Mouse (Mus musculus): ENCODE results near the gene Ltbr. TPM values are rescaled to one million over a fixed set of nuclear protein-coding genes. Genes with fewer than 3 reads are reported as not detected.

Ltbr gene
- total and polyA plus RNA-seq, 3 experiments, result 47.6 to 64.2 TPM; not detected in 1

DNA sequence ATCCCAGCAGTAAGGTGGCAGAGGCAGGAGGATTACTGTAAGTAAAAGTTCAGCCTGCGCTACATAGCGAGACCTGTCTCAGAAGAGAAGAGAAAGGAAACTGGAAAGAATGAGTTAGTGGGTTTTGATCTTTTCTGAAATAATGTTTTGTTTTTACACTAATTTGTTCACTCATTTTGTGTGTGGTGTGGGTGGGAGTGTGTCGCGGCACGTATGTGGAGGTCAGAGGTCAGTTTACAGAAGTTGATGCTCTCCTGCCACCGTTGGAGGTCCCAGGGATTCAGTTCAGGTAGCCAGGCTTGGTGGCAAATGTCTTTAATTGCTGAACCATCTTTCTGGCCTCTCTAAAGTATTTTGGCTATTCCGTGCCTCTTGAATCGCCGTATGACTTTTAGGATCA lies 49.5 kb downstream of the Ltbr start:
- no peak for TF ChIP-seq ETS1 (IDR thresholded peaks at IDR 0.05; ENCODE audit: low read depth, low read length)
- TF ChIP-seq ZNF384 (IDR thresholded peaks at IDR 0.05; ENCODE audit: low read depth, low read length), result no peak
- TF ChIP-seq UBTF (IDR thresholded peaks at IDR 0.05; ENCODE audit: borderline replicate concordance, insufficient read depth, low read depth, low read length), result no peak
- TF ChIP-seq CHD1 (IDR thresholded peaks at IDR 0.05; ENCODE audit: low read depth, low read length), result no peak
- TF ChIP-seq POLR2A (IDR thresholded peaks at IDR 0.05; ENCODE audit: control insufficient read depth in 1 of 2, insufficient read depth in 1 of 2, low read depth in 1 of 2, low read length in 2 of 2, poor library complexity in 1 of 2), result no peak
- no peak for TF ChIP-seq USF1 (IDR thresholded peaks at IDR 0.05; ENCODE audit: low read depth, low read length)

DNA sequence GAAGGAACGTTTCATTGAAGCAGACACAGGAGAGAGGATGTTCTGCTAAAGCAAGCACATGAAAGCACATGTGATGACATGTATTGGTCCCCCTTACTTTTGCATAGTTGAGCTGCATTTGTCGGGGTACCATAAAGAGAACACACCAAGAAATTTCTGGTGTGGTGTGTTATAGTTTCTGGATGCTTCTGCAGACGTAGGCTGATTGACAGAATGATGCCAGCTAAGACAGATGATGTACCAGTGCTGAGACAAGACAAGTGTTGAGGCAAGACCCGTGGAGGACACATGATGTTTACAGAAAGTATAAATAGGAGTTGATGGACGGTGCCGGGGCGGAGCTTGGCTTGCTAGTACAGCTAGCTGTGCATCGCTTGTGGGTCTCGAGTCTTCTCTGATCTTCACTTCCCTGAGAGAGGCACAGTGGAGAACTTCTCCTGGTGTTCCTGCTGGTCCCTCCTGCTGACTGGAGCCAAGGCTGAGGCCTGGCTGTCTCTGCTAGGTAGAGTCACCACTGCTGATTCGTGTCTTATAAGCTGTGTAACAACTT lies 53.6 kb downstream of the Ltbr start:
- H3K4me3 ChIP-seq (ENCODE audit: control insufficient read depth in 1 of 2, insufficient read depth in 1 of 2, low read depth in 2 of 2, low read length in 2 of 2), result no peak overlapping the region
- no peak overlapping the region for H3K9ac ChIP-seq (ENCODE audit: control insufficient read depth, low read depth, low read length, poor library complexity, severe bottlenecking)
- peaks cover 16 to 20% of the 10 kb centered on the region in 2 experiments; a peak in 3 of 4 replicates for H3K4me1 ChIP-seq (ENCODE audit: control insufficient read depth in 1 of 2, insufficient read depth in 2 of 2, low read length in 2 of 2)
- H3K9me3 ChIP-seq (replicated peaks; ENCODE audit: insufficient read depth, low read length), result no peaks in the 10 kb centered on the region
- H3K36me3 ChIP-seq (ENCODE audit: control insufficient read depth in 1 of 2, insufficient read depth in 2 of 2, low read length in 2 of 2), result peaks cover 0 to 18% of the 10 kb centered on the region in 2 experiments; a peak in 2 of 4 replicates
- DNase-seq (ENCODE audit: low read depth, low spot score), result no peak
- no peak overlapping the region for H3K27ac ChIP-seq (ENCODE audit: control insufficient read depth, low read depth, low read length)
- H3K79me2 ChIP-seq (ENCODE audit: control insufficient read depth, insufficient read depth, low read length, poor library complexity), result no peaks in the 10 kb centered on the region
- no peak for TF ChIP-seq MEF2A (IDR thresholded peaks at IDR 0.05; ENCODE audit: extremely low read depth, insufficient replicate concordance, low read depth, low read length, poor library complexity, severe bottlenecking)
- no peak for TF ChIP-seq GABPA (IDR thresholded peaks at IDR 0.05; ENCODE audit: low read depth, low read length)
- no peak for TF ChIP-seq RCOR1 (IDR thresholded peaks at IDR 0.05; ENCODE audit: low read depth, low read length)
- TF ChIP-seq KAT2A (conservative IDR thresholded peaks at IDR 0.05; ENCODE audit: low read depth, low read length), result no peak
- H3K27me3 ChIP-seq (ENCODE audit: control insufficient read depth in 1 of 2, insufficient read depth in 2 of 2, low read length in 2 of 2), result peaks cover 4% of the 10 kb centered on the region in 2 experiments

More for the DNA sequence above, 49.5 kb downstream of the Ltbr start:
- DNase-seq (ENCODE audit: low read depth, low spot score), result no peak
- Histone ChIP-seq H3K36me3 (ENCODE audit: control insufficient read depth in 1 of 2, insufficient read depth in 2 of 2, low read length in 2 of 2) (peaks cover 0 to 2% of the 10 kb centered on the region in 2 experiments; a peak in 1 of 4 replicates), H3K9ac (ENCODE audit: control insufficient read depth, low read depth, low read length, poor library complexity, severe bottlenecking) (no peak overlapping the region), H3K4me1 (ENCODE audit: control insufficient read depth in 1 of 2, insufficient read depth in 2 of 2, low read length in 2 of 2) (no peaks in the 10 kb centered on the region; a peak in 1 of 4 replicates), H3K4me3 (ENCODE audit: control insufficient read depth in 1 of 2, insufficient read depth in 1 of 2, low read depth in 2 of 2, low read length in 2 of 2) (no peak overlapping the region), H3K9me3 (replicated peaks; ENCODE audit: insufficient read depth, low read length) (no peaks in the 10 kb centered on the region), H3K79me2 (ENCODE audit: control insufficient read depth, insufficient read depth, low read length, poor library complexity) (no peaks in the 10 kb centered on the region), H3K27ac (ENCODE audit: control insufficient read depth, low read depth, low read length) (no peak overlapping the region), H3K27me3 (ENCODE audit: control insufficient read depth in 1 of 2, insufficient read depth in 2 of 2, low read length in 2 of 2) (peaks cover 4 to 5% of the 10 kb centered on the region in 2 experiments)

Other genes starting within 250 kb of the Ltbr start
- 2.8 and 3.5 TPM in 2 replicates for gene Lpar5, start 246.0 kb downstream of the Ltbr start, total RNA-seq (2012; rRNA removed)
- gene Lpar5, start 246.0 kb downstream of the Ltbr start, polyA plus RNA-seq (2012; ENCODE audit: insufficient read depth in 1 of 2, insufficient read length in 2 of 2, low read depth in 1 of 2, low replicate concordance in 2 of 2, missing spikeins in 1 of 2), result 10 to 100 TPM in 1 of 2 experiments, not detected in 1; 16.2 TPM
- gene Chd4, start 217.9 kb downstream of the Ltbr start, total RNA-seq (2012; rRNA removed), result 173 and 193 TPM in 2 replicates
- 100 to 1,000 TPM in 1 of 2 experiments, 10 to 100 TPM in 1; 93.0 to 232 TPM for gene Chd4, start 217.9 kb downstream of the Ltbr start, polyA plus RNA-seq (2012; ENCODE audit: insufficient read depth in 1 of 2, insufficient read length in 2 of 2, low read depth in 1 of 2, low replicate concordance in 2 of 2, missing spikeins in 1 of 2)
- 210 and 263 TPM in 2 replicates for gene Nop2, start 182.0 kb downstream of the Ltbr start, total RNA-seq (2012; rRNA removed)
- 100 to 1,000 TPM; 221 to 337 TPM for gene Nop2, start 182.0 kb downstream of the Ltbr start, polyA plus RNA-seq (2012; ENCODE audit: insufficient read depth in 1 of 2, insufficient read length in 2 of 2, low read depth in 1 of 2, low replicate concordance in 2 of 2, missing spikeins in 1 of 2)
- 75.4 and 96.1 TPM in 2 replicates for gene Iffo1, start 168.6 kb downstream of the Ltbr start, total RNA-seq (2012; rRNA removed)
- gene Iffo1, start 168.6 kb downstream of the Ltbr start, polyA plus RNA-seq (2012; ENCODE audit: insufficient read depth in 1 of 2, insufficient read length in 2 of 2, low read depth in 1 of 2, low replicate concordance in 2 of 2, missing spikeins in 1 of 2), result 10 to 100 TPM in 1 of 2 experiments, not detected in 1; 96.9 TPM
- 723 and 1,144 TPM in 2 replicates for gene Gapdh, start 147.4 kb downstream of the Ltbr start, total RNA-seq (2012; rRNA removed)
- gene Gapdh, start 147.4 kb downstream of the Ltbr start, polyA plus RNA-seq (2012; ENCODE audit: insufficient read depth in 1 of 2, insufficient read length in 2 of 2, low read depth in 1 of 2, low replicate concordance in 2 of 2, missing spikeins in 1 of 2), result 1,000 to 10,000 TPM in 1 of 2 experiments, not detected in 1; 1,834 TPM
- gene Ncapd2, start 122.2 kb downstream of the Ltbr start, total RNA-seq (2012; rRNA removed), result 86.6 and 88.8 TPM in 2 replicates
- gene Ncapd2, start 122.2 kb downstream of the Ltbr start, polyA plus RNA-seq (2012; ENCODE audit: insufficient read depth in 1 of 2, insufficient read length in 2 of 2, low read depth in 1 of 2, low replicate concordance in 2 of 2, missing spikeins in 1 of 2), result 100 to 1,000 TPM in 1 of 2 experiments, not detected in 1; 394 TPM
- 208 and 251 TPM in 2 replicates for gene Mrpl51, start 122.1 kb downstream of the Ltbr start, total RNA-seq (2012; rRNA removed)
- gene Mrpl51, start 122.1 kb downstream of the Ltbr start, polyA plus RNA-seq (2012; ENCODE audit: insufficient read depth in 1 of 2, insufficient read length in 2 of 2, low read depth in 1 of 2, low replicate concordance in 2 of 2, missing spikeins in 1 of 2), result 100 to 1,000 TPM in 1 of 2 experiments, not detected in 1; 286 TPM
- gene Vamp1, start 98.3 kb downstream of the Ltbr start, total RNA-seq (2012; rRNA removed), result 1.1 and 1.5 TPM in 2 replicates
- 1 to 10 TPM in 1 of 2 experiments, not detected in 1; 5.5 TPM for gene Vamp1, start 98.3 kb downstream of the Ltbr start, polyA plus RNA-seq (2012; ENCODE audit: insufficient read depth in 1 of 2, insufficient read length in 2 of 2, low read depth in 1 of 2, low replicate concordance in 2 of 2, missing spikeins in 1 of 2)
- 2.1 and 2.5 TPM in 2 replicates for gene Tapbpl, start 82.0 kb downstream of the Ltbr start, total RNA-seq (2012; rRNA removed)
- gene Tapbpl, start 82.0 kb downstream of the Ltbr start, polyA plus RNA-seq (2012; ENCODE audit: insufficient read depth in 1 of 2, insufficient read length in 2 of 2, low read depth in 1 of 2, low replicate concordance in 2 of 2, missing spikeins in 1 of 2), result 1 to 10 TPM in 1 of 2 experiments, not detected in 1; 5.2 TPM
- not detected in 2 replicates for gene Cd27, start 76.9 kb downstream of the Ltbr start, total RNA-seq (2012; rRNA removed)
- gene Cd27, start 76.9 kb downstream of the Ltbr start, polyA plus RNA-seq (2012; ENCODE audit: insufficient read depth in 1 of 2, insufficient read length in 2 of 2, low read depth in 1 of 2, low replicate concordance in 2 of 2, missing spikeins in 1 of 2), result under 1 TPM in 1 of 2 experiments, not detected in 1; 0.46 TPM
- gene Tuba3a, start 27.8 kb downstream of the Ltbr start, total RNA-seq (2012; rRNA removed), result not detected in 2 replicates
- under 1 TPM in 1 of 2 experiments, not detected in 1; 0.06 TPM for gene Tuba3a, start 27.8 kb downstream of the Ltbr start, polyA plus RNA-seq (2012; ENCODE audit: insufficient read depth in 1 of 2, insufficient read length in 2 of 2, low read depth in 1 of 2, low replicate concordance in 2 of 2, missing spikeins in 1 of 2)
- 0.07 TPM in 1 of 2 replicates, not detected in the other for gene Scnn1a, start 6.8 kb upstream of the Ltbr start, total RNA-seq (2012; rRNA removed)
- gene Scnn1a, start 6.8 kb upstream of the Ltbr start, polyA plus RNA-seq (2012; ENCODE audit: insufficient read depth in 1 of 2, insufficient read length in 2 of 2, low read depth in 1 of 2, low replicate concordance in 2 of 2, missing spikeins in 1 of 2), result under 1 TPM in 1 of 2 experiments, not detected in 1; 0.50 TPM
- 16.6 and 22.0 TPM in 2 replicates for gene Tnfrsf1a, start 35.5 kb upstream of the Ltbr start, total RNA-seq (2012; rRNA removed)
- gene Tnfrsf1a, start 35.5 kb upstream of the Ltbr start, polyA plus RNA-seq (2012; ENCODE audit: insufficient read depth in 1 of 2, insufficient read length in 2 of 2, low read depth in 1 of 2, low replicate concordance in 2 of 2, missing spikeins in 1 of 2), result 10 to 100 TPM in 1 of 2 experiments, not detected in 1; 43.4 TPM
- gene Plekhg6, start 66.9 kb upstream of the Ltbr start, total RNA-seq (2012; rRNA removed), result not detected in 2 replicates
- gene Plekhg6, start 66.9 kb upstream of the Ltbr start, polyA plus RNA-seq (2012; ENCODE audit: insufficient read depth in 1 of 2, insufficient read length in 2 of 2, low read depth in 1 of 2, low replicate concordance in 2 of 2, missing spikeins in 1 of 2), result under 1 TPM in 1 of 2 experiments, not detected in 1; 0.13 TPM
- gene Cd9, start 180.9 kb upstream of the Ltbr start, total RNA-seq (2012; rRNA removed), result 3.6 and 4.2 TPM in 2 replicates
- 10 to 100 TPM in 1 of 2 experiments, not detected in 1; 10.9 TPM for gene Cd9, start 180.9 kb upstream of the Ltbr start, polyA plus RNA-seq (2012; ENCODE audit: insufficient read depth in 1 of 2, insufficient read length in 2 of 2, low read depth in 1 of 2, low replicate concordance in 2 of 2, missing spikeins in 1 of 2)
- 0.13 and 0.42 TPM in 2 replicates for gene Vwf, start 232.9 kb upstream of the Ltbr start, total RNA-seq (2012; rRNA removed)
- gene Vwf, start 232.9 kb upstream of the Ltbr start, polyA plus RNA-seq (2012; ENCODE audit: insufficient read depth in 1 of 2, insufficient read length in 2 of 2, low read depth in 1 of 2, low replicate concordance in 2 of 2, missing spikeins in 1 of 2), result under 1 TPM in 1 of 2 experiments, not detected in 1; 0.29 TPM